Mouse (Mus musculus) myocyte (in vitro differentiated cells): ENCODE measurements around the gene Sigirr. TPM values are rescaled to one million over a fixed set of nuclear protein-coding genes. Genes with fewer than 3 reads are reported as not detected.

Experiments
- H3K27me3 ChIP-seq: one replicate; pipeline ENCODE4 v1.6.1; 2011; ENCODE audit not compliant: control insufficient read depth, insufficient read depth, insufficient read length
- H3K36me3 ChIP-seq: one replicate; pipeline ENCODE4 v1.6.1; 2011; ENCODE audit not compliant: control insufficient read depth, insufficient read depth
- H3K4me2 ChIP-seq: one replicate; pipeline ENCODE4 v1.6.1; 2011; ENCODE audit warnings: low read depth, control low read depth
- H3K4me3 ChIP-seq: one replicate; pipeline ENCODE4 v1.5.1; 2011; ENCODE audit warnings: mild to moderate bottlenecking, control low read depth, moderate library complexity
- H3K79me2 ChIP-seq: one replicate; pipeline ENCODE4 v1.6.1; 2011; ENCODE audit not compliant: control insufficient read depth, insufficient read depth
- H3ac ChIP-seq: one replicate; pipeline ENCODE4 v1.6.1; 2011; ENCODE audit not compliant: control insufficient read depth, insufficient read length
- CEBPB ChIP-seq: IDR thresholded peaks from 2 replicates; pipeline ENCODE4 v1.6.1; 2011; ENCODE audit warnings: mild to moderate bottlenecking, moderate library complexity; ENCODE audit not compliant: poor library complexity, insufficient read depth, severe bottlenecking
- E2F4 ChIP-seq: IDR thresholded peaks from one replicate; pipeline ENCODE4 v1.6.1; 2011; ENCODE audit warnings: mild to moderate bottlenecking, control low read depth, moderate library complexity; ENCODE audit not compliant: insufficient read depth
- MAX ChIP-seq: IDR thresholded peaks from one replicate; pipeline ENCODE4 v1.6.1; 2011; ENCODE audit warnings: low read depth, mild to moderate bottlenecking, control low read depth
- MYOD1 ChIP-seq, 3 experiments: IDR thresholded peaks; one replicate each; pipeline ENCODE4 v1.6.1; 2011; ENCODE audit warnings: control low read depth in 2 of 3, low read depth in 2 of 3, mild to moderate bottlenecking in 2 of 3, moderate library complexity in 1 of 3; ENCODE audit not compliant: insufficient read length in 2 of 3, control insufficient read depth in 1 of 3
- MYOG ChIP-seq, 3 experiments: IDR thresholded peaks; one replicate each; pipeline ENCODE4 v1.6.1; 2011; ENCODE audit warnings: control low read depth in 2 of 3, low read depth in 2 of 3, mild to moderate bottlenecking in 2 of 3; ENCODE audit not compliant: insufficient read length in 2 of 3, control insufficient read depth in 1 of 3, insufficient read depth in 1 of 3
- POLR2A ChIP-seq: IDR thresholded peaks from one replicate; pipeline ENCODE4 v1.6.1; 2011; ENCODE audit warnings: low read depth, mild to moderate bottlenecking, control low read depth, moderate library complexity; ENCODE audit not compliant: insufficient read length
- POLR2AphosphoS2 ChIP-seq: IDR thresholded peaks from one replicate; pipeline ENCODE4 v1.6.1; 2011; ENCODE audit warnings: low read depth, control low read depth; ENCODE audit not compliant: insufficient read length
- REST ChIP-seq: IDR thresholded peaks from one replicate; pipeline ENCODE4 v1.6.1; 2011; ENCODE audit warnings: mild to moderate bottlenecking, control low read depth, moderate library complexity; ENCODE audit not compliant: insufficient read depth, insufficient read length
- SRF ChIP-seq: IDR thresholded peaks from one replicate; pipeline ENCODE4 v1.6.1; 2011; ENCODE audit warnings: low read depth; ENCODE audit not compliant: control insufficient read depth, insufficient read length
- TCF12 ChIP-seq: IDR thresholded peaks from one replicate; pipeline ENCODE4 v1.6.1; 2011; ENCODE audit warnings: mild to moderate bottlenecking, control low read depth; ENCODE audit not compliant: poor library complexity, insufficient read depth, severe bottlenecking
- TCF3 ChIP-seq: IDR thresholded peaks from one replicate; pipeline ENCODE4 v1.6.1; 2011; ENCODE audit warnings: low read depth, control low read depth; ENCODE audit not compliant: insufficient read length
- USF1 ChIP-seq: IDR thresholded peaks from one replicate; pipeline ENCODE4 v1.6.1; 2011; ENCODE audit warnings: low read depth, mild to moderate bottlenecking, control low read depth, moderate library complexity
- polyA plus RNA-seq: library from polyadenylated mRNA; unstranded; fragments of >200 nt; fragmentation: generic; extraction: Trizol; gene quantifications from one replicate; pipeline ENCODE4 v1.2.1, GENCODE M21; 2012; ENCODE audit warnings: missing spikeins

Gene Sigirr
- polyA plus RNA-seq, 1 experiment = 4.8 TPM

- Histone ChIP-seq H3K4me2 (peak overlapping the region; percentile 90), H3K79me2 (no peaks in the 10 kb centered on the region), H3K4me3 (peak overlapping the region; percentile 20), H3ac (no peak overlapping the region), H3K36me3 (no peaks in the 10 kb centered on the region), H3K27me3 (no peaks in the 10 kb centered on the region)
- TF ChIP-seq TCF3 (no peak), POLR2A (peak; percentile 13)
Measured at GRCm38 (mm10) chr7:141046931-141047580, 53.3 kb downstream of the Sigirr start.

GRCm38 (mm10) chr7:141042539-141042938 lies 57.8 kb downstream of the Sigirr start:
- no peak overlapping the region for H3K4me2 ChIP-seq
- TF ChIP-seq MYOG (IDR thresholded peaks at IDR 0.05; ENCODE audit: control insufficient read depth in 1 of 3, insufficient read depth in 1 of 3, insufficient read length in 2 of 3, low read depth in 2 of 3) (no peak), POLR2A (no peak), E2F4 (no peak), POLR2AphosphoS2 (no peak), TCF12 (no peak), USF1 (no peak), CEBPB (no peak), SRF (no peak), MYOD1 (IDR thresholded peaks at IDR 0.05; ENCODE audit: control insufficient read depth in 1 of 3, insufficient read length in 2 of 3, low read depth in 2 of 3) (no peak), REST (no peak), TCF3 (no peak), MAX (no peak)
- no peaks in the 10 kb centered on the region for H3K27me3 ChIP-seq
- no peak overlapping the region for H3K4me3 ChIP-seq
- H3ac ChIP-seq = no peak overlapping the region
- no peaks in the 10 kb centered on the region for H3K36me3 ChIP-seq
- no peaks in the 10 kb centered on the region for H3K79me2 ChIP-seq

GRCm38 (mm10) chr7:141041661-141042060 lies 58.7 kb downstream of the Sigirr start:
- Histone ChIP-seq H3K4me2 (peak overlapping the region; percentile 61), H3K4me3 (no peak overlapping the region), H3ac (no peak overlapping the region), H3K36me3 (no peaks in the 10 kb centered on the region), H3K79me2 (no peaks in the 10 kb centered on the region), H3K27me3 (no peaks in the 10 kb centered on the region)
- TF ChIP-seq REST (no peak), SRF (no peak), E2F4 (no peak), POLR2A (no peak), MYOD1 (IDR thresholded peaks at IDR 0.05; ENCODE audit: control insufficient read depth in 1 of 3, insufficient read length in 2 of 3, low read depth in 2 of 3) (no peak), CEBPB (no peak), TCF12 (no peak), TCF3 (no peak), MAX (no peak), USF1 (no peak), POLR2AphosphoS2 (no peak)

Other genes starting within 250 kb of the Sigirr start
- gene Gm45785, start 244.2 kb downstream of the Sigirr start, polyA plus RNA-seq = not detected
- gene Ric8a, start 243.6 kb downstream of the Sigirr start, polyA plus RNA-seq = 123 TPM
- 25.8 TPM for gene Bet1l, start 243.0 kb downstream of the Sigirr start, polyA plus RNA-seq
- gene Psmd13, start 218.6 kb downstream of the Sigirr start, polyA plus RNA-seq = 201 TPM
- gene Sirt3, start 218.3 kb downstream of the Sigirr start, polyA plus RNA-seq = 28.8 TPM
- 534 TPM for gene Cox8b, start 200.1 kb downstream of the Sigirr start, polyA plus RNA-seq
- gene Nlrp6, start 179.7 kb downstream of the Sigirr start, polyA plus RNA-seq = 0.01 TPM
- 11.6 TPM for gene Pgghg, start 159.2 kb downstream of the Sigirr start, polyA plus RNA-seq
- 0.47 TPM for gene Ifitm5, start 150.3 kb downstream of the Sigirr start, polyA plus RNA-seq
- gene Gm45717, start 144.6 kb downstream of the Sigirr start, polyA plus RNA-seq = 0.12 TPM
- gene Ifitm2, start 144.6 kb downstream of the Sigirr start, polyA plus RNA-seq = 493 TPM
- gene Ifitm1, start 133.4 kb downstream of the Sigirr start, polyA plus RNA-seq = 19.9 TPM
- 1,312 TPM for gene Ifitm3, start 89.8 kb downstream of the Sigirr start, polyA plus RNA-seq
- 4.4 TPM for gene Ifitm6, start 82.6 kb downstream of the Sigirr start, polyA plus RNA-seq
- not detected for gene Gm17387, start 71.4 kb downstream of the Sigirr start, polyA plus RNA-seq
- 0.46 TPM for gene B4galnt4, start 39.5 kb downstream of the Sigirr start, polyA plus RNA-seq
- gene Pkp3, start 22.4 kb downstream of the Sigirr start, polyA plus RNA-seq = 0.25 TPM
- not detected for gene Ano9, start 17.2 kb upstream of the Sigirr start, polyA plus RNA-seq
- gene Ptdss2, start 21.8 kb upstream of the Sigirr start, polyA plus RNA-seq = 28.0 TPM
- 276 TPM for gene Rnh1, start 72.3 kb upstream of the Sigirr start, polyA plus RNA-seq
- 215 TPM for gene Hras, start 93.4 kb upstream of the Sigirr start, polyA plus RNA-seq
- gene Lrrc56, start 93.6 kb upstream of the Sigirr start, polyA plus RNA-seq = 1.1 TPM
- 0.10 TPM for gene Lmntd2, start 113.5 kb upstream of the Sigirr start, polyA plus RNA-seq
- gene Rassf7, start 115.3 kb upstream of the Sigirr start, polyA plus RNA-seq = 54.5 TPM
- gene Phrf1, start 128.2 kb upstream of the Sigirr start, polyA plus RNA-seq = 44.5 TPM
- 0.97 TPM for gene Irf7, start 165.9 kb upstream of the Sigirr start, polyA plus RNA-seq
- gene Cdhr5, start 176.2 kb upstream of the Sigirr start, polyA plus RNA-seq = 0.07 TPM
- gene Sct, start 178.6 kb upstream of the Sigirr start, polyA plus RNA-seq = 0.68 TPM
- gene Drd4, start 191.4 kb upstream of the Sigirr start, polyA plus RNA-seq = not detected
- gene Deaf1, start 227.1 kb upstream of the Sigirr start, polyA plus RNA-seq = 11.8 TPM
- gene Tmem80, start 227.2 kb upstream of the Sigirr start, polyA plus RNA-seq = 12.5 TPM
- gene Eps8l2, start 238.3 kb upstream of the Sigirr start, polyA plus RNA-seq = 0.44 TPM